Mouse (Mus musculus): Measurements from ENCODE around the gene Ifitm5.
"Not testable (repeated sequence)": the region's sequence is repeated elsewhere in the genome, so short reads cannot be mapped to it uniquely, and the experiment has no call there.

Ifitm5 gene

DNA sequence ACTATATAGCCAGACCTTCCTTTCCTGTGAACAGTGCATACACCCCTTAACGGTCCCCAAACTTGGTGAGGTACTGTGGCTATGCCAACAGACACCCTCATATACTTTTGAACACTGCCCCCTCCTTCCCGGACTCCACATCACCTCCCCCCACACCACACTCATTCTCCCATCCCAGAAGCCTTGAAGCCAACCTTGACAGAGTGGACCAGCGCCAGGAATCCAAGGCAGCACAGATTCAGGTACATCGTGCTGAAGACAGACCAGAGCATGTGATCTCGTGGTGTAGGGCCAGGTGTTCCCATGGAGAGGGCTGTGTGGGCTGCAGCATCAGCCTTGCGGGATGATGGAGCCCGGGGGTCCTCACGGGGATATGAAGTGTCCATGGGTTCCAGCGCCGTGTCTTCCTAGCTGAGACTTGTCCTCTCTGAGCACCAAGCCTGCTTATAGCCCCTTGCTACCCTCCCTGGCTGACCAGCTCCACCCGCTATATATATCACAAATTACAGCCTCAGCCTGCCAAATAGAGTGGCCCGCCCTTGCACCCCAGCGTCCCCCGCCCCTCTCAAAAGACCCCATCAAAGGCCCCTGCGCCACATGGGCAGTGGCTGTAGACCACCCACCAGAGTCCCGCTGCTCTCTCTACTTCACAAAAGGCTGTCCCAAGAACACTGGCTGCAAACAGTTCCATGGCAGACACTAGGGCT is at the start of gene Ifitm5:
Ifitm5 (minus strand) TSS at position 468 of the 707 bp plus-strand sequence.
- in situ Hi-C loops (cut with MboI) = no loop called here

DNA sequence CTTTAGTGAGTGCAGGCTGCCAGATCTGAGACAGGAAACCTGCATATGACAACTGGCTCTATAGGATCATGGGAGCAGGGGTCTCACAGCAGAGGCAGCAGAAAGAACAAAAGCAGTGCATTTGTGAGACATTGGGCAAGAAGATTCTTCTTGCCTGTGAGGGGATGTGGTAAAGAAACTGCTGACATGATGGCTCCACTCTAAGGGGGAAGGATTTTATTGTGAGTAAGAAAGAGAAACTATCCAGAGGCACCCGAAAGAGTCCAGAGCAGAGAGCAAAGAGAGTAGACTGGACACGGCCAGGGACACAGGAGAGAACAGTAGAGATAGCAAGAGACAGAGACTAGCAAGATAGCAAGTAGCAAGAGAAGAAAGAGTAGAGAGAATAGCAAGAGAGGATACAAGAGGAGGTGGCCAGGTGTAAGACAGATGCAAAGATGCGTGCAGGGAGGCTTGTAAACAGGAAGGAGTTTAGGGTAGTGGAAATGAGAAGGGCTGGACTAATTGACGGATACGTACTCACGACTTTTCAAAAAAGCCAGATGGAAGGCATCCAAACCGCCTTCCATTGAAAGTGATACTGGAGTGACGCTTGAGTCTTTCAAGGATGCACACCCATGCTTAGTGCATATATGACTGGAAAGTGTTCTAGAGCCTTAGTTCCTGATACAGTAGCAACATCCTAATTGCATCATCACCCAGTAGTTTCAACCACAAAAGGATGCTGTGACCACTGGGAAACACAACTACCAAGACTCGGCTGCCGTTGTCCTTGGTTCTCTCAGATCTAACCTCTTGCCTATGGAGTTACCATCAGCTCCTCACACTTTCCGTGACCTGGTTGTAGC is 49.0 kb upstream of the Ifitm5 start:
- in situ Hi-C loops (cut with MboI) = no loop called here

DNA sequence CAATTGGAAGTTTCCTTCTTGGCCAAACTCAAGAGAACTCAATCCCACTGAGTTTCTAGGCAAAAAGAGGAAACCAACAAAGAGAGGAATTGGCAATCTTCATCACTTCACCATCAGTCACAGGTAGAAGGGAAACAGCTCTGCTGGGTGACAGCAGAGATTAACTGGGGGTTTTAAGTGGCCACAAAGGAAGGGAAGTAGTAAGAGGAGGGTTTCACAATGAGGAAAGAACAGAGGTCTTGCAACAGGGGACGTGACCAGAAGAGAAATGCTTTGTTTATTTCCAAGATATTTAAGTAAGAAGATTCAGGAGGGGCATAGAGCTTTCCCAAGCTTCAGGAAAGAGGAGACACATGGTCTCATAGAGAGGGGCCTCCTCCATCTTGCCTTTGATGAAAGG is 47.7 kb upstream of the Ifitm5 start:
- in situ Hi-C loops (cut with MboI) = no loop called here

DNA sequence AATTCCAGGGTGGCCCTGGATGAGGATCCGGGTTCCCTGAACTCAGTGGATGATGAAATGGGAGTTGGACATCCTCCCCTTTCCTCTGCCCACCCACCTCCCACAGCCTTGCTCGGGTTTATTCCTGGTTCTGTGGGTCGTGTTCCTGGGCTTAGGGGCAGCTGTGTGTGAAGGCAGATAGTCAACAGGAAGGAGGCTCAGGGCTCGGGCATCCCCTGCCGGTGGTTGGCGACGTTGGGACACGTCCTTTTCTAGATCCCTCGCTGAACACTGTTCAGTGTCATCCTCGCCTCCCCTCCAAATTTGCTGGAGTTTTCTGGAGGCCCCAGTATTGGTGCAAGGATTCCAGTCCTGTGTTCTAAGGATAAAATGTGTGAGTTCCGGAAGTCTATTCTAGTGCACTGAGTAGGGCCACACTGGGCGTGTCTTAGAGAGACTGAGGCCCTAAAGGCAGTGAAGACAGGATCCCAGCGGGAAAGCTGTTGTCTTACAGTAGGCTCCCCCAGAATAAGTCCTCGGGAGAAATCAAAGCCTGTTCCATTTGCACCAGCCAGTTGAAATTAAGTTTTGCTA is 41.1 kb upstream of the Ifitm5 start:
- in situ Hi-C loops (cut with MboI) = no loop called here

DNA sequence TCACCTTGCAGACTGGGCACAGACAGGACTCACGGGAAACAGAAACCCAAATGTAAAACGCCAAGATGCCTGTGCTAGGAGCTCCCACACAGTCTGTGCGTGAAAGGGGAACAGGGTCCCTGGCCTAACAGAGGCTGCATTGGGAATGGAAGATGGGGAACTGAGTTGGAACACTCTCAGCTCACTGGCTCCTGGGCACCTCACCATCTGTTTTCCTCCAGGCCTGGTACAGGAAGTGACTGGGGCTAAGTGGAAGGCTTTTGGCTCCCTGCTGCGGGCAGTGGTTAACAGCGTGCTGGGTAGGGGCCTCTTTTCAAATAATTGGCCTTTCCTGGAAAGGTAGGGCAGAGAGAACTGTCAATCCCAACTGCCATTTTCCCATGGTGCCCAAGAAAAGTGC is 40.5 kb upstream of the Ifitm5 start:
- in situ Hi-C loops (cut with MboI) = no loop called here

DNA sequence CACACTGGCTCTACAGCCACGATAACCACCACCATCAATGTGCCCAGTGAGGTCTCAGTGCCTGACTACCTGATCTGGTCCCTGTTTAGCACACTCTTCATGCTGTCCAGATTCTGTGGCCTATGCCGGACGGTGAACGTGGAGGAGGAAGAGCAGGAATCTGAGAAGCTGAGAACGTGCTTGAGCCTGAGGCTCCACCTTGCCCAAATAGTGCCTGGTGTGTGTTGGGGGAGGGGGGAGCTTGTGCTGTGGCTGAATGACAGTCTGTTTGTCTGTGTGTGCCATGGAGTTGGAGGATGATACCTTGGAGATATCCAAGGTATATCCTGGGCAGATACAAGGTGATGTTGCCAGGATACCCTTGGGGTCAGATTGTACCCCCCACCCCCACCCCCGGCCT is 40.1 kb upstream of the Ifitm5 start:
- in situ Hi-C loops (cut with MboI) = no loop called here

DNA sequence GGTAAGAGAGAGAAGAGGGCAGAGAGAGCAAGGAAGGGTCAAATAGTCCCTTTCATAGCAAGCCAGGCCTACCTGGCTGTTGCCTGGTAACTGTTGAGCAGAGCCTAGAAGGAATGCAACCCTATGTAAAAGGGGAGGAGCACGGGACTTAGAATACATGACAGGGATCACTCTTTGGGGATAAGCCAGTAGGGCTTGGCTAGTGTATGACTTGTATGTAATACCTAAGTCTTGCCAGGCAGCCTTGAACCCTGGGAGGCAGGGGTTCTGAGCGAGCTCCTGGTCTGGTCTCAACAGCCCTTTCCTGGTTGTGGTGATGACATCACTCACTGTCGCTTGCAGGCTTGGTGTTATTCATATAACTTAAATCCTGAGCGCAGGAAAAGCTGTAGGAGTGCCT is 38.9 kb upstream of the Ifitm5 start:
- in situ Hi-C loops (cut with MboI) = no loop called here

DNA sequence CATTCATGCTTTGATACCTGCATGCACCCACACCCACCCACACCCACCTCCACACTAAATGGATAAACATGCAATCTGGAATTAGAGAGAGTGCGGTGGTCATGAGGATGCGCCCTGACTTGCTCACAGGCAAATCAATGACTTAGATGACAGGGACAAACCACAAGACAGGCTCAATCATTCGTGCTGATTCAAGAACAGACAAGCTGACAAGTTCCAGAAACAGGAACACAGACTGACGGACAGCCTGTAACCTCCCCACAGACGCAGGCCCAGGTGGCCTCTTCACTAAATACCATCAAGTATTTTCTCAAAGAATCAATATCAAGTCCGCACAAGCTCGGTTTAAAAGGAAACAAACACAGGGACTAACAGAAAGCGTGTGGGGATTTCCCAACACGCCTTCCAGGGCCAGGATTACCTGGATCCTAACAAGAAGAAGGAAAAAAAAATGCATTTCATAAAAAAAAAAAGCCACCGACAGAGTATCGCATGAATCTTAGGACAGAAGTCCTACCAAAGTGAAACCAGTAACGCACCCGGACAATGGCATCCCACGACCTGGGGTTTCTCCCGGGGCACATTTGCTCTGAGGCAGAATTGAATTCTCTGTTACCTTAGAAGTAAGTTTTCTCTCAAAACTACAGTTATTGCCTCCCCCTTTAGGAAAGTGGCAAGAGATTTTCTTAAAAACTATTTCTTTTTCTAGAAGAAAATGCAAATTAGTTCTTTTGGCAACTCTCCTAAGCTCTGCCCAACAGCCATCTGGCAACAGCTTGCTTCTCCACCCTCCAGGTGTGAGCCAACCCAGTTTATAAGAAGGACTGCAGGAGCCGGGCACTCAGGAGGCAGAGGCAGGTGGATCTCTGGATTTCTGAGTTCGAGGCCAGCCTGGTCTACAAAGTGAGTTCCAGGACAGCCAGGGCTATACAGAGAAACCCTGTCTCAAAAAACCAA is 37.4 kb upstream of the Ifitm5 start:
- in situ Hi-C loops (cut with MboI) = no loop called here

DNA sequence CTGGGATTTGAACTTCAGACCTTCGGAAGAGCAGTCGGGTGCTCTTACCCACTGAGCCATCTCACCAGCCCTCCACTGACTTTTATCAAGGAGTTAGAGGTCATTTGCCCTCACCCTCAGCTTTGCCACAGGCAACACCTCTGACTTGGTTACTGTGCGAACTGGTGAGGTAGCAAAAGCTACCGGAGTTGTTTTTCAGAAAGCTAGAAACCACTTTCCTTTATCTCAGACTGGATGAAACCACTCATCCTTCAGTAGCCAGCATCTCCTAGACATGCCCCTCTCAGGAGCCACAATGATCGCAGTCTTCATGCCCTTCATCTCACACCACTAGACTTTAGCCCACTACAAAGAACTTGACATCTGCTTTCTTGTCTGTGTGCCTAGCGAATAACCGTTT is 32.9 kb upstream of the Ifitm5 start:
- in situ Hi-C loops (cut with MboI) = no loop called here

DNA sequence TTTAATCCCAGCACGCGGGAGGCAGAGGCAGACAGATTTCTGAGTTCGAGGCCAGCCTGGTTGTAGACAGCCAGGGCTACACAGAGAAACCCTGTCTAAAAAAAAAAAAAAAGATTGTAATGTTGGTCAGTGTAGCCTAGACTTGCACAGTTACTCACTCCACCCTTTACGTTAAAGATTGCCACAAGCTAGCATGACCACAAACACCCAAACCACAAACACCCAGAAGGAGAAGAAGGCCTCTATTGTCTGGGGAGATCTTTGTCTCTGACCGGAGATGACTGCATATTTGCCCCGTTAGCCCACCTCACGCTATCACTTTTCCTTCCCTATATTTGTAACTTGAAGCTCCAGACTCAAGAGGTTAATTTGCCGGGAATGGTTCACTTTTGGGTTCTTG is 31.6 kb upstream of the Ifitm5 start:
- in situ Hi-C loops (cut with MboI) = no loop called here

DNA sequence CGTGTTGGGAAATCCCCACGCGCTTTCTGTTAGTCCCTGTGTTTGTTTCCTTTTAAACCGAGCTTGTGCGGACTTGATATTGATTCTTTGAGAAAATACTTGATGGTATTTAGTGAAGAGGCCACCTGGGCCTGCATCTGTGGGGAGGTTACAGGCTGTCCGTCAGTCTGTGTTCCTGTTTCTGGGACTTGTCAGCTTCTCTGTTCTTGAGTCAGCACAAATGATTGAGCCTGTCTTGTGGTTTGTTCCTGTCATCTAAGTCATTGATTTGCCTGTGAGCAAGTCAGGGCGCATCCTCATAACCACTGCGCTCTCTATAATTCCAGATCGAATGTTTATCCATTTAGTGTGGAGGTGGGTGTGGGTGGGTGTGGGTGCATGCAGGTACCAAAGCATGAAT is 26.6 kb upstream of the Ifitm5 start:
- in situ Hi-C loops (cut with MboI) = not testable (repeated sequence)

DNA sequence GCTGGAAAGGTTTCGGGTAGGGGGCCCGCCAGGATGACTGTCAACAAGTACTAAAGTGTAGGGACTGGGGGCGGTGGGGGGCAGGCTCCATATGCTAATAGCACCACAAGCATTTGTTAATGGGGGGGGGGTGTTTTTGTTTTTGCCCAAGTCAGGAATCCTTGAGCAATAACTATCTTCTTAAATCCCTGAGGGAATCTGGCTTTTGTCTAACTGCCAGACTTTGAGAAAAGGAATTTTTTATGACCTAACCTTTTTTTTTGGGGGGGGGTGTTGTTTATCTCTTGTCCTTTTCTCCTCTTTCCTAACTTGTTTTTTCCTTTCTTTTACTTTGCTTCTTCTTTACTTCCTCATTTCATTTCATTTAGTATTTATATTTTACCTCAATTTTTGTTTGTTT is 25.4 kb upstream of the Ifitm5 start:
- in situ Hi-C loops (cut with MboI) = no loop called here

DNA sequence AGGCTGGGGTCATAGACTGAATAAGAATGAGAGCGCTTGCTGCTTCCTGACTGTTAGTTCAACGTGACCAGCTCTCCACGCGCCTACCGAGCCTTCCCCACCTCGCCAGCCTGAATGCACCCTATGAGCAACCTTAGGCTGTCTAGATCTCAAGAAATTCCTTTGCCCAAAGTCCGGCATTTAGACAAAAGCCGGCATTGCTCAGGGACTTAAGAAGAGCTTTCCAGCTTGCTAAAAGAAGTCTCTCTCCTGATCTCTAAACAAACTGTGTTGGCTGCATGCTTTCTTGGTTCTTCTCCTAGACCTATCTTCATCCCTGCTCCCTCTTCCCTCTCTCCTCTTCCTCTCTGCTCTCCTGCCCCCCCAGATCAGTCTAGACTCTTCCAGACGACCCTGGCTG is 24.8 kb upstream of the Ifitm5 start:
- in situ Hi-C loops (cut with MboI) = no loop called here

DNA sequence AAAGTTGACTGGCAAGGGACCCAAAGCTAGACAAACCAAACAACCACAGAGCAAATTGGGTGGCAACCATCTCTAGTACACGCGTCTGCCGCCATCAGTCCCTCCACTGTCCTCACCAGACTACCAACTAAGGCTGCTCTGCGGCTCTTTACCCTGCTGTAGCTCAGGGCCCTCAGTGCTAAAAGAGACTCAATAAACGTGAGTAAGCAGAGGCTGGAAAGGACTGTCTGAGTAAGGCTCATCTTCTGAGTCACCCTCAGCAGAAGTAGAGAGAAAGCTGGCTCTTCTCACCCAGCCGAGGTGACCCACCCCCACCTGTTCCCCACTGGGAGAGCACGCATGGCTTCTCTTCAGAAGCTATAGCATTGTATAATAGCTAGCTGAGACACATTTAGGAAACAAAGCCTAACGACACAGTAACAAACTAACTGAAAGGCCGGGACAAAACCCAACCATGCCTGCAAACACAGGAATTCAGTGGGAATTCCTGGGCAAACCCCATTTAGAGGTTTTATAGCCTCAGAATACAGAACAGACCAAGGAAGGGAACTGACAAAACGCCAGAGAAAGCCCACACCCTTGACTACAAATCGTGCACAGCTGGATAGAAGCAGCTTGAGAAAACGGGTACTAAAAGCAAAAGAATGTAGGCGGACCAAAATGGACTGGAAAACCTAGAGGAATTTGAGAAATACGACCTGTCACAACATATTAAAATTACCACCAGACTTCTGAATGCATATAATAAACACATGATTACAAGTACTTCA is 23.5 kb upstream of the Ifitm5 start:
- in situ Hi-C loops (cut with MboI) = no loop called here

DNA sequence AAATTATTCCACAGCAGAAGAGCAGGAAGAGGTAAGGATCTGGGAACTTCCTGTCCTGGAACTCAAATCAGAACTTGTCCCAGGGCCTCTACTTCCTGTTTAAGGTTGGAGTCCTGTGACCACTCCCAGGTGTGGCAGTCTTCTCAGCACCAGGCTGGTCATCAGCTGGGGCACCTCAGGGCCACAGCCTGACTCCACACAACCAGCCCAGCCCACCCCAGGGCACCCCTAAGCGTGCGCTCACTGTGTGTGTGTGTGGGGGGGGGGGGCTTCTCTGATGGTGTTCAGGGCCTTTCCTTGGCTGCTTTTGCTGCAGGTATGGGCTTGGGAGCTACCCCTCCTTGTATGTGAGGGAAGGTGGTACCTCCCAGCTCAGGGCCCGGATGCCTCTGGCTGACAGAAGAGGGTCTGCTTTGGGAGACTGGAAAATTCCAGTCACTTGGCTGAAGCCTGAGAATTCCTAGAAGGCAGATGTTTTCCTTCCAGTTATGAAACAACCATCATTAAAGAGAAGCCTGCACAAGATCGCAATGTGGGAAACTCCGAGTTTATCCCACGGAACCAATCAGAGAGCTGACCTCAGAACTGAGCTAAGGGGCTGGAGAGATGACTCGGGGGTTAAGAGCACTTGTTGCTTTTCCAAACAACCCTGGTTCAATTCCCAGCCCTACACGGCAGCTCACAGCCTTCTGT is 21.5 kb upstream of the Ifitm5 start:
- in situ Hi-C loops (cut with MboI) = no loop called here

DNA sequence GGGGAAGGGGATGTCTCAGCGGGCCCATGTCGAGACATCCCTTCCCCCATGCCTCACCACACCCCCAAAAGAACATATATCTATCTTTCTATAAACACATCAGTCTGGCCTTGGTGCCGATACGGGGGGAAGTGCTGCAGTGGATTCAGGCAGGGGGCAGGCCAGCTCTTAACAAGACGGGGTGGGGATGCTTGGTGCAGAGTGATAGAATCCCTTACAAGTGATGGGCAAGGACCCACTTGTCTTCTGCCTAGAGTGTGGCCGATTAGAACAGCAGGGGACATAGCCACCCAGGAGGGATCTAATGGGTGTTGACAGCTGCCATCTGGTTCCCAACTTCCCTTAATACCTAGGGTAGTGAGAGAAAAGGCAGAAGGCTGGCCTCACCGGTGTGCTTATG is 20.8 kb upstream of the Ifitm5 start:
- in situ Hi-C loops (cut with MboI) = no loop called here

DNA sequence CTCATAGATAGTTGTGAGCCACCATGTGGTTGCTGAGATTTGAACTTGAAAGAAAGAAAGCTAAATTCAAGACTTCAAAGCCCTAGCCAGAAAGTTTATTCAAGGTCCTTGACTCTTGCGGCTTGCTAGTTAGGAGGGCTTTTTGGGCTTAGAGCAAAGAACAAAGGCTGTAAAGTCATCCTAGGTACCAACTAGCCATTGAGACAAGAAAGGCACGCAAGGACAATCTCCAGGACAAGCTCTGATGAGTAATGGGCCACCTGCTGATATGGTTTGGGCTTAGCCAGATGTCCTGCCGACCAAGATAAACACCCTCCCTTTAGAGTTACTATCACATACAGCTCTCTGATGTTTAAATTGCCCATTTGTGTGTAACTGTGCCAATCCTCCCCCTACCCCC is 18.6 kb upstream of the Ifitm5 start:
- in situ Hi-C loops (cut with MboI) = not testable (repeated sequence)

DNA sequence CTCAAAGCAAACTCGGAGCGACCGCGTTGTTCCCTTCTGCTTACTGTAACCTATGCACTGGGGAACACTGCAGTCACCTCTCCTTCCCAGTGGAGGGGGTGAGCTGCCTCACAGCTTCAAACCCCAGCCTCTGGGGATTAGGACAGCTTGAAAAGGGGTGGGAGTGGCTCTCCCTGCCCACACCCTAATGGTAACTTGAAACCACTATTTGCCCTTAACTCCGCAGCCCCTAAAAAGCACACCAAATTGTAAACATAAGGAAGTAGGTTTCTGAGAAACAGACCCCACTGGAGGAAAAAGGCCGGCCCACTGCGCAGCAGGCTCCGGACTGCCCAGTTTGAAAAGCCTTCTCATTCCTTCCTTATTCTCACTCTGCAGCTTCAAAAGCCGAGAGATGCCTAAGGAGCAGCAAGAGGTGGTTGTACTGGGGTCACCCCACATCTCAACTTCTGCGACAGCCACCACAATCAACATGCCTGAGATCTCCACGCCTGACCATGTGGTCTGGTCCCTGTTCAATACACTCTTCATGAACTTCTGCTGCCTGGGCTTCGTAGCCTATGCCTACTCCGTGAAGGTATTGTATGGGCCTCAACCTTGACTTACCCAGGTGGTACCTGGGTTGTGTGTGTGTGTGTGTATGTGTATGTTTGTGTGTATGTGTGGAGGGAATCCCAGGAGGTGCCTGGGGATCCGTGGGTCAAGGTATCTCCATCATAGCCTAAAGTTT is 17.9 kb upstream of the Ifitm5 start:
- in situ Hi-C loops (cut with MboI) = no loop called here

DNA sequence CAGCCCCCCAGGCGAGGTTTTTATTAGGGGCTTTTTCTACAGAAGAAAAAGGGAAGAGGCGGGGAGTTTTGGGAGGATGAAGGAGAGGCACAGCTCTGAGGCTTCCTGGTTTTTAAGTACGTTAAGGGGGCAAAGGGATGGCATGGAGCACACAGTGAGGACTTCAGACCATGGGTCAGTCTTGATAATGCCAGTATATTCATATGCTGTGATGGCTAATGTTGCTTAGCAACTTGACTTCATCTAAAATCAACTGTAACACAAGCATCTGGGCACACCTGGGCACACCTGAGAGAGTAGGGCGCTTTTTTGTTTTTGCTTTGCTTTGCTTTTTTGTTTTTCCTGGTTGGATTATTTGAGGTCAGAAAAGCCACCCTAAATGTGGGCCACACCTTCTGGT is 16.8 kb upstream of the Ifitm5 start, which contains the start of gene Ifitm1:
Ifitm1 (plus strand) TSS at position 301 of the 400 bp plus-strand sequence.
- in situ Hi-C loops (cut with MboI) = no loop called here

DNA sequence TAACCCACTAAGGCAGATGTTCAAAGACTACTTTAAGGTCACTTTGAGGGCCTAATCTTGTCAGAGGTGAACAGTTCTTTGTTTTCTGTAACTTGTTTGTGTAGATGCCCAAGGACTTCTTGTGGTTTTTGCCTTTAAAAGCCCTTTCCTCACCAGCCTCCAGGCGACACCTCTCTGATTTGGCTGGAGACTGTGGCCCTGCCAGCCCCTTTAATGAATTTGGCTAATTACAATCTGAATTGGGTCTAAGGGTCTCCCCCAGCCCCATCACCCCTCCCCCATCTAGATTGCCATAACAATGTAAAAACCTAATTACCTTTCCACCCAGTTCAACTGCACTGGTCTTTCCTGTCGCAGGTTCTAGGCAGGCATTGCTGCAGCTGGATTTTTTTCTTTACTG is 12.6 kb upstream of the Ifitm5 start:
- in situ Hi-C loops (cut with MboI) = no loop called here
